Mouse (Mus musculus): ENCODE measurements around the gene Rpp30.

Rpp30 gene

GRCm38 (mm10) chr19:36128440-36128839, 44.9 kb downstream of the Rpp30 start:
- DNase-seq (ENCODE audit: low read depth), result no peak

GRCm38 (mm10) chr19:36129213-36129612, 45.7 kb downstream of the Rpp30 start:
- DNase-seq (ENCODE audit: low read depth), result no peak

GRCm38 (mm10) chr19:36129643-36130042, 46.1 kb downstream of the Rpp30 start:
- no peak for DNase-seq (ENCODE audit: low read depth)

- DNase-seq (ENCODE audit: low read depth), result no peak
Observed at GRCm38 (mm10) chr19:36130181-36130580, 46.7 kb downstream of the Rpp30 start.

GRCm38 (mm10) chr19:36131990-36132389, 48.5 kb downstream of the Rpp30 start:
- no peak for DNase-seq (ENCODE audit: low read depth)

GRCm38 (mm10) chr19:36133064-36133463, 49.5 kb downstream of the Rpp30 start:
- DNase-seq (ENCODE audit: low read depth), result no peak

GRCm38 (mm10) chr19:36133731-36134130, 50.2 kb downstream of the Rpp30 start:
- DNase-seq (ENCODE audit: low read depth), result no peak

- DNase-seq (ENCODE audit: low read depth), result no peak
Observed at GRCm38 (mm10) chr19:36143571-36143970, 60.1 kb downstream of the Rpp30 start.

GRCm38 (mm10) chr19:36148578-36148977, 65.1 kb downstream of the Rpp30 start:
- DNase-seq (ENCODE audit: low read depth), result no peak

GRCm38 (mm10) chr19:36150241-36151007, 66.9 kb downstream of the Rpp30 start:
- no peak for DNase-seq (ENCODE audit: low read depth)

Data from naive thymus-derived CD4-positive, alpha-beta T cell, adult 2 months (primary cell).